Mouse (Mus musculus) gastrocnemius, adult 18-20 months (tissue): Measurements from ENCODE around the gene Strip1. TPM values are rescaled to one million over a fixed set of nuclear protein-coding genes. Genes with fewer than 3 reads are reported as not detected.

Source experiments
- DNase-seq: peaks from one replicate; pipeline ENCODE4 v3.0.0; 2021; ENCODE audit warnings: low spot score
- total RNA-seq, 2 experiments: library from RNA; stranded (reverse); gene quantifications; 2 replicates each; pipeline ENCODE4 v1.2.3; 2021

Strip1 gene
- total RNA-seq, 2 experiments from 2014 or later = 15.1 to 17.9 TPM

DNA sequence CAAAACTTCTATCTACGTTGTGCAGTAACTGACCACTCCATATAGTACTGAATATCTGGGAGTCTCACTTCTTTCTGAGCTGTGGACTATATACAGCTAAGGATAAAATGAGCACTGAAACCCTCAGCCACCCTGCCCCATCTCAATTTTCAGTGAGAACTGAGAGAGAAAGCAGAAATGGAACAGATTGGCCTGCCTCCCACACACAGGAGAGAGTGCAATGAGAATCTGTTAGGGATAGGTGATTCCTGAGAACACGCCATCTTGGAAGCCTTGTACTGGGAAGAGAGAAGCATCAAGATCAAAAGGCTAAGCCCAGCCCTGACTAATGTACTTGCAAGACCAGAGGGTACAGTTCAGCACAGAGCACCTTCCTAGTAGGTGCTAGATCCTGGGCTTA lies 2.9 kb downstream of the Strip1 start:
- DNase-seq = no peak

DNA sequence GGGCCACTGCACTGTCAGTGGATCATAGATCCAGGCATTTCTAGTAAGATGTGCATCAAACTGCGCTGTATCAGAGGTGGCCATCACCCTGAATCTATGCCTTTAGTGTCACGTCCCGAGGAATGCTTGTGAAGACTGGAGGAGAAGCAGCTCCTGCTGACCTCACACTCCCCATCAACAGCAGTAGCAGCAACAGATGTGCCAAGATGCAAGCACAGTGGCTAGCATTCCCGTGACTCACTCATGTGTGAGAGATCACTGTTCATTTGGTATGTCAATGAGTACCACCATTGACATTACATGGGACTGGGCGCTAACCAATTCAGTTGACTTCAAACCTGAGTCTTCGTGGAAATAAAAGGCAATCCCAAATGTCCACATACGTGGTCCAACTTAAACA lies 3.9 kb downstream of the Strip1 start:
- DNase-seq = no peak

- DNase-seq = no peak
These were observed 4.7 kb downstream of the Strip1 start for GRCm38 (mm10) chr3:107626751-107627150.

DNA sequence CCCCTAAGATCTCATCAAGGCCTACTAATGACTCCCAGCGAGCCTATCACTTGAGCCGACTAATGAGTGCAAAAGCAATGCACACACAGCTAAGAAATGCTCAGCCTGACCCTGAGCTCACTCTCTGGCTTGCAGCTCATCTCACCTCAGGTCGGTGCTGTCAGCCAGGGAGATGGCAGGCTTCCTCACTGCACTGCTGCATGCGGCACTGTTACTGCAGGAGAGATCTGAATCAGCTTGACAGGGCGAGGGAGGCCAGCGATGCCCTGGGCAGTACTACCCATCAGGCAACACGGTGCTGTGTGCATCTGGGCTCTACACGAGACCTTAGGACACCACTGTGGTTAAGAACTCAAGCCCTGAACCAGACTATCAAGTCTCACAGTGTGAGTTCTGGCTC lies 6.0 kb downstream of the Strip1 start:
- no peak for DNase-seq

- no peak for DNase-seq
These were observed 7.1 kb downstream of the Strip1 start for GRCm38 (mm10) chr3:107624424-107624823.

- DNase-seq = no peak
These were observed 9.0 kb downstream of the Strip1 start for GRCm38 (mm10) chr3:107622537-107622936.

GRCm38 (mm10) chr3:107621286-107622075 lies 10.0 kb downstream of the Strip1 start:
- DNase-seq = no peak

DNA sequence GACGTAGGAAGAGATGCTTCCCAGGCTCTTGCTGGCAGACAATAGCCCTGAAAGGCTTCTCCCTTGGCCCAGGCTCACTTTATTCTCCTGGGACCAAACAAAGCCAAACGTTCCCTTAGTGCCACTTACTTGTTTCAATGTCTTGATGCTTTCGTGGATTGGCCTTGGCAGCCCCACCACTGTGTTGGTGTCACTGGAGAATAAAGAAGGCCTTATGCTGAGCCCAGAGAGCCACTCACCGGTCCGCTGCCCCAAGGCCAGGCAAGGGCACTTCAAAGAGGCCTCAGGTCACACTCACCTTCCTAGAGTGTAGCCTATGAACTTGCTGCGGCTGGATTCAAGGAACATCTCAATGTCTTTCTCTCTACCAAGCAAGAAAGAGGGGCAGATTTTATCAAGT lies 11.6 kb downstream of the Strip1 start:
- no peak for DNase-seq

- DNase-seq = no peak
These were observed 13.7 kb downstream of the Strip1 start for GRCm38 (mm10) chr3:107617800-107618199.

GRCm38 (mm10) chr3:107612902-107613525 lies 18.5 kb downstream of the Strip1 start:
- DNase-seq = peak; percentile 65

DNA sequence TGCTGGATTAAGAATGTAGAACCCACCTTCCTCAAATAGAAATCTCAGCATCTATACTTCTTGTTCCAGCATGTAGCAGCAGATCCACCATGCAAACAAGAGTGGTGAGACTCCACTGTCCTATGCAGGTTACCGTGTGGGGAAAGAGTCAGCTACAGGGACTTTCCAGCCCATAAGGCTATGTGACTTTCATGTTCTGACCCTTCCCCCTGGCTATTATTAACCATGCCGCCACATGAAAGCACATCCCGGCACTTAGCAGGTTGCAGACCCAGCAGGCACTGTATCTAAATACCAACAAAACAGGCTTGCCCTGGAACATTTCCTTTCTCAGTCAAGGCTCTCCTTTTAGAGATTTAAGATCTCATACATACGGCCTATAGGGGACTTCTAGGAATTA lies 20.1 kb downstream of the Strip1 start:
- no peak for DNase-seq

DNA sequence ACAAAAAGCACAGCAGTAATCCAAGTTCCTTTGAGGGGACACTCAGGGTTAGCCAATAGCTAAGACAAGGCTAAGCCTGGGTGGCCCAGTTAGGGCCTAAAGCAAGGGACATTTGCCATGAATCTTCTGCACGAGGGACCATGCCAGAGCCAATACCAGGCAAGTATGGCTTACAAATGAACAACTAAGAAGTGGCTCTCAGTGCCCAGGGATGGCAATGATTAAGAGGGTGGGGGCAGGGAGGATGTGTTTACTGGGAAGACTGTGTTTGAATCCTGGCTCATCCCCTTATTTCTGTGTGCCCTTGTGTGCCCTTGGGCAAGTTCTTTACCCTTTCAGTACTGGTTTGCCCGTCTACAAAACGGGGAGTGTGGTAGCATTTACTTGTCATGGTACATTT lies 22.1 kb downstream of the Strip1 start:
- no peak for DNase-seq

GRCm38 (mm10) chr3:107608808-107609207 lies 22.7 kb downstream of the Strip1 start:
- DNase-seq = no peak

GRCm38 (mm10) chr3:107607221-107607620 lies 24.3 kb downstream of the Strip1 start:
- no peak for DNase-seq

DNA sequence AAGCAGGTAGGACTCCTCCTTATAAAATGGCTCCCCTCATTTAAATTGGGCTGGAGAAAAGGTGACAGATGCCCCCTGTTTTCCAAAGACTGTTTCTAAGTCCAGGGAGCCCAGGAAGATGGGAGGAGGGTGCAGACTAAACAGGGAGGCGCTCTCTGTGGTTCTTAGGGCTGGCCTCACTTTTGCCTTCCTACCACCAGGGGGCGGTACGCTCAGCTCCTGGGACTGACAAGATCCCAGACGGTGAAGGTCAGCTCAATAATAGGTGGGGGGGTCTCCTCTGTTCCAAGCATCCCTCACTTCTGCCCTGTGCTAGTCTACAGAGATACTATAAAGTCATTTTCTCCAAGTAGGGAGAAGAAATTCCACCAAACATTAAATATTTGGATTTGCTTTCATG lies 26.2 kb downstream of the Strip1 start:
- DNase-seq = peak; percentile 54

DNA sequence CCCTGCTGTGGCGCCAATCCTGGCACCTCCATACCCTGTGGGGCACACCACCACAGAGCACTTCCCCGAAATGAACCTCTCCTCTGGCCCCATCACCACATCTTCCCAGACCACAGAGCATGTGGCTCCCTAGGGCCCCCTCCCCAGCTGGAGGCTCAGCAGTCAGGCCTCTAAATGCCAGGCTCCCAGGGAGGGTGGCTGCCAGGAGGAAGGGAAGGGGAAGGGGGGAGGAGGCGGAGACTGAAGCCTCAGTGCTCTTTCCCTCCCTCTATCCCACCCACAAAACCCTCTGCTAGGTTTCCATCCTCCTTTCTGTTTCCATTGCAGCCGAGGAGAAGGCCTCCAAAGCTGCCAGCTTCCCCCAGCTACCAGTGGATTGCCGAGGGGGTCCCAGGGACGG lies 31.4 kb downstream of the Strip1 start:
- DNase-seq = no peak

DNA sequence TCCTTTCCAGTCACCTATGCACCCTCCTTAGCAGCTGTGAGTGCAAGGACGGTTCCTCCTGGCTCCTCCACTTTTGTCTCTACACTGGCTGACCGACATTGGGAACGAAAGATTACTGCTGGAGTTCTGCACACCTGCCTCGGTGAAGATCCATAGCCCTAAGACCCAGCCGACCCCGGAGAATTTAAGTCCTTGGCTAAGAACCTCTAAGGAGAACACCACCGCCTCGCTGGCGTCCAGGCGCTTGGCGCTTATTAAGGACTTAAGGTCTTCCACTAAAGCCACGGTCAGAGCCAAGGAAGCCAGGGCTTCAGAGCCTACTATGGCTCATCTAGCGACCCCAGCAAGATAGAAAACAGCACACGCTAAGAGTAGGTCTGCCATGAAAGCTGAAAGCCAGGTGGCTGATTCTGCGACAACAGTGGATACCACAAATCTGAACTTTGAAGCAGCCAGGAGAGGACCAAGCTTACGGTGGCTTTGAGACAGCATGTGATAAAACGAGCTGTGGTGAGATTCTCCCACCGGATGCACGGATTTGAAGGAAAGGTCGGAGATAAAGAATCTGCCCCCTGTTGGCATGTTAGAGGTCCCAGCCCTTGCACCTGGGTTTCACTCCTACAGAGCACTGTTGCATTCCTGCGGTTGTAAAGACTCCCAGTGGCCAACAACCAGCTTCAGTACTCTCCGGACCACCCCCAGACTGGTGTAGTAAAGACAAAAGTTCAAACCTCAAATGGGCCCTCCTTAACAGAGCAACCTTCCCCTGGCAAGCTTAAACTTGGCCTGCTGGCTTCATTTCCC lies 33.7 kb downstream of the Strip1 start:
- DNase-seq = no peak

GRCm38 (mm10) chr3:107597134-107597533 lies 34.4 kb downstream of the Strip1 start:
- no peak for DNase-seq

GRCm38 (mm10) chr3:107596559-107596958 lies 34.9 kb downstream of the Strip1 start:
- DNase-seq = no peak

- no peak for DNase-seq
These were observed 35.5 kb downstream of the Strip1 start for GRCm38 (mm10) chr3:107595938-107596461.

DNA sequence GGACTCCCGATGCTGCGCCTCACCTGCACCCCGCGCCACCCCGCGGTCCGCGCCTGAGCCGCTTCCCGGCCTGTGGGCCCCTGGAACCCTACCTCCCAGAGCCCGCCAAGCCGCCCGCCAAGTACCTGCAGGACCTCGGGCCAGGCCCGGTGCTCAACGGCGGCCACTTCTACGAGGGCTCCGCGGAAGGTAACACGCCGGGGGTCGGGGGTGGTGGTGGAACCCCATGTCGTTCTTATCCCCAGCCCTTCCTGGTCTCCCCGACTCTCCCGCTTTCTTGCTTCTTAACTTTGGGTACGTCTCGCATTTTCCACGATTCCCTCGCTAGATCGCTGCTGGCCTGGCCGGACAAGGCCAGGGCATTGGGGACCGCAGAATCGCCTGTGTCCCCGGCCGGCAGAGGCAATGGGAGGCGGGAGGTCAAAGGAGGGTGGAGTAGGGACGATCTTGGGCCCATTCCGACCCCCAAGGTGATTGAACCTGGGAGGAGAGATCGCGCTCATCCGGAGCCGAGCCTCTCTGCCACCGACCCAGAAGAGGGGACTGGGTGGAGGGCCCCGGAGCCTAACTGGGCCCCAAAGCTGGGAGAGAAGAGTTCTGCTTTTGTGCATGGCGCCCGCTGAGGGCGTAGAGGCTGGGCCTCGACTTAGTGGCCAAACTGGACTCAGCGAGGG lies 36.1 kb downstream of the Strip1 start:
- DNase-seq = no peak
